Mouse (Mus musculus) layer of hippocampus, adult 2 months (tissue): ENCODE measurements around the gene Fkbp10. TPM values are rescaled to one million over a fixed set of nuclear protein-coding genes. Genes with fewer than 3 reads are reported as not detected.

Experiments used
- DNase-seq, 2 experiments: peaks; one replicate each; pipeline ENCODE4 v3.0.0; 2022; ENCODE audit warnings: low spot score in 2 of 2
- H3K27ac ChIP-seq: fragments of 200-600 bp; 2 replicates; pipeline ENCODE4 v1.8.1; 2022
- H3K4me3 ChIP-seq: fragments of 200-600 bp; 2 replicates; pipeline ENCODE4 v1.8.1; 2022; ENCODE audit warnings: mild to moderate bottlenecking
- CTCF ChIP-seq: fragments of 200-600 bp; conservative IDR thresholded peaks from 2 replicates; pipeline ENCODE4 v1.8.1; 2022; ENCODE audit warnings: antibody characterized with exemption, mild to moderate bottlenecking, moderate library complexity
- total RNA-seq, 2 experiments: library from RNA; stranded (reverse); gene quantifications; 2 replicates each; pipeline ENCODE4 v1.2.3; 2021

Gene Fkbp10
- total RNA-seq, 2 experiments from 2014 or later: 4.4 to 5.8 TPM

- TF ChIP-seq CTCF: no peak
- no peak overlapping the region for H3K4me3 ChIP-seq
- H3K27ac ChIP-seq: no peak overlapping the region
- DNase-seq: no peak
Measured at GRCm38 (mm10) chr11:100406995-100407705, 8.3 kb upstream of the Fkbp10 start.

GRCm38 (mm10) chr11:100408076-100408834 is 7.2 kb upstream of the Fkbp10 start:
- Histone ChIP-seq H3K4me3 (no peak overlapping the region), H3K27ac (no peak overlapping the region)
- peak; percentile 89 for TF ChIP-seq CTCF
- peak in 1 of 2 experiments; percentile 70 for DNase-seq

GRCm38 (mm10) chr11:100408835-100409462 is 6.5 kb upstream of the Fkbp10 start:
- no peak overlapping the region for H3K27ac ChIP-seq

GRCm38 (mm10) chr11:100409686-100410085 is 5.8 kb upstream of the Fkbp10 start:
- no peak for TF ChIP-seq CTCF
- Histone ChIP-seq H3K4me3 (no peak overlapping the region), H3K27ac (no peak overlapping the region)
- no peak for DNase-seq

More at GRCm38 (mm10) chr11:100408835-100409462, 6.5 kb upstream of the Fkbp10 start:
- H3K4me3 ChIP-seq: no peak overlapping the region
- DNase-seq: no peak
- TF ChIP-seq CTCF: no peak

- no peak for TF ChIP-seq CTCF
- no peak for DNase-seq
- Histone ChIP-seq H3K4me3 (no peak overlapping the region), H3K27ac (peak overlapping the region; percentile 74)
Measured at GRCm38 (mm10) chr11:100411736-100412135, 3.8 kb upstream of the Fkbp10 start.

GRCm38 (mm10) chr11:100413541-100413940 is 2.0 kb upstream of the Fkbp10 start:
- DNase-seq: no peak
- H3K27ac ChIP-seq: peak overlapping the region; percentile 74; the same call in 1 of the 2 replicates
- H3K4me3 ChIP-seq: peak overlapping the region; percentile 86
- no peak for TF ChIP-seq CTCF

GRCm38 (mm10) chr11:100414021-100414913 is 1.2 kb upstream of the Fkbp10 start, which contains the start of gene P3h4:
P3h4 (minus strand) TSS chr11:100414836.
- H3K27ac ChIP-seq: peak within 1 kb of the TSS; percentile 86
- peak; percentile 85 for TF ChIP-seq CTCF
- DNase-seq: peak in 1 of 2 experiments; percentile 62
- peak within 1 kb of the TSS; percentile 86 for H3K4me3 ChIP-seq

GRCm38 (mm10) chr11:100421537-100421936 is 6.0 kb downstream of the Fkbp10 start:
- Histone ChIP-seq H3K27ac (no peak overlapping the region), H3K4me3 (no peak overlapping the region)
- no peak for DNase-seq
- no peak for TF ChIP-seq CTCF

GRCm38 (mm10) chr11:100423836-100424235 is 8.3 kb downstream of the Fkbp10 start:
- no peak for DNase-seq
- Histone ChIP-seq H3K4me3 (no peak overlapping the region), H3K27ac (no peak overlapping the region)
- no peak for TF ChIP-seq CTCF

GRCm38 (mm10) chr11:100425851-100426250 is 10.4 kb downstream of the Fkbp10 start:
- Histone ChIP-seq H3K27ac (no peak overlapping the region), H3K4me3 (no peak overlapping the region)
- peak; percentile 82 for TF ChIP-seq CTCF
- DNase-seq: peak; percentile 50 to 78

- no peak for TF ChIP-seq CTCF
- DNase-seq: no peak
- no peak overlapping the region for H3K4me3 ChIP-seq
- no peak overlapping the region for H3K27ac ChIP-seq
Measured at GRCm38 (mm10) chr11:100426820-100427219, 11.3 kb downstream of the Fkbp10 start.

- no peak for TF ChIP-seq CTCF
- H3K27ac ChIP-seq: peak overlapping the region; percentile 70
- no peak for DNase-seq
Measured at GRCm38 (mm10) chr11:100428612-100429199, 13.2 kb downstream of the Fkbp10 start.

More at GRCm38 (mm10) chr11:100428612-100429199, 13.2 kb downstream of the Fkbp10 start:
- H3K4me3 ChIP-seq: no peak overlapping the region
